Mouse (Mus musculus) kidney, postnatal 0 days (tissue): ENCODE results near the gene Gjb3. TPM values are rescaled to one million over a fixed set of nuclear protein-coding genes. Genes with fewer than 3 reads are reported as not detected.
A peak's percentile ranks its signal among the peaks of the same experiment; 100 is the strongest.

Source experiments
- ATAC-seq: fragments of 200-750 bp; cut with Nextera tagmentation; replicated peaks from 2 replicates; pipeline ENCODE4 v1.8.0; 2017; ENCODE audit warnings: low read depth, moderate number of reproducible peaks, moderate TSS enrichment, moderate library complexity; ENCODE audit not compliant: low FRiP score
- DNase-seq: peaks from one replicate; pipeline ENCODE4 v3.0.0-alpha.2; 2016; ENCODE audit warnings: low spot score
- H3K27ac ChIP-seq: fragments of 300-500 bp; sonication (generic); 2 replicates; pipeline ENCODE4 v1.5.1; 2014; ENCODE audit warnings: mild to moderate bottlenecking
- H3K27me3 ChIP-seq: fragments of 300-500 bp; sonication (generic); 2 replicates; pipeline ENCODE4 v1.6.1; 2014; ENCODE audit warnings: low read length, mixed read lengths; ENCODE audit not compliant: insufficient read depth
- H3K36me3 ChIP-seq: fragments of 300-500 bp; sonication (generic); 2 replicates; pipeline ENCODE4 v1.6.1; 2014; ENCODE audit warnings: low read length, mixed read lengths; ENCODE audit not compliant: insufficient read depth
- H3K4me1 ChIP-seq: fragments of 300-500 bp; sonication (generic); replicated peaks from 2 replicates; pipeline ENCODE4 v1.6.1; 2014; ENCODE audit warnings: antibody characterized with exemption, low read length, mixed read lengths; ENCODE audit not compliant: insufficient read depth
- H3K4me2 ChIP-seq: fragments of 300-500 bp; sonication (generic); 2 replicates; pipeline ENCODE4 v1.6.1; 2014; ENCODE audit warnings: mild to moderate bottlenecking, low read length, moderate library complexity, mixed read lengths
- H3K4me3 ChIP-seq: fragments of 300-500 bp; sonication (generic); replicated peaks from 2 replicates; pipeline ENCODE4 v1.5.1; 2014; ENCODE audit warnings: low read depth, low read length
- H3K9ac ChIP-seq: fragments of 300-500 bp; sonication (generic); 2 replicates; pipeline ENCODE4 v1.6.1; 2014; ENCODE audit warnings: low read depth, low read length
- H3K9me3 ChIP-seq: fragments of 300-500 bp; sonication (generic); replicated peaks from 2 replicates; pipeline ENCODE4 v1.6.1; 2016; ENCODE audit warnings: low read length, inconsistent platforms, mixed read lengths
- CTCF ChIP-seq: IDR thresholded peaks from 2 replicates; pipeline ENCODE4 v1.5.1; 2016; ENCODE audit warnings: antibody characterized with exemption, low read depth, mild to moderate bottlenecking, moderate library complexity
- WGBS: fragments of 180-500 bp; shearing (Covaris S2); extraction: QIAGEN DNeasy Blood & Tissue Kit; methylation state at CpG from one replicate; pipeline ENCODE4 v1.1.7; 2014; 5-methylcytosine and 5-hydroxymethylcytosine counted together
- polyA plus RNA-seq: library from polyadenylated mRNA; unstranded; fragments of >200 nt; fragmentation: Nextera tagmentation; extraction: Ambion mirVana; gene quantifications from 2 replicates; pipeline ENCODE4 v1.2.1, GENCODE M21; 2015

The Gjb3 gene
- polyA plus RNA-seq, 1 experiment from 2014 or later = 1.1 TPM

DNA sequence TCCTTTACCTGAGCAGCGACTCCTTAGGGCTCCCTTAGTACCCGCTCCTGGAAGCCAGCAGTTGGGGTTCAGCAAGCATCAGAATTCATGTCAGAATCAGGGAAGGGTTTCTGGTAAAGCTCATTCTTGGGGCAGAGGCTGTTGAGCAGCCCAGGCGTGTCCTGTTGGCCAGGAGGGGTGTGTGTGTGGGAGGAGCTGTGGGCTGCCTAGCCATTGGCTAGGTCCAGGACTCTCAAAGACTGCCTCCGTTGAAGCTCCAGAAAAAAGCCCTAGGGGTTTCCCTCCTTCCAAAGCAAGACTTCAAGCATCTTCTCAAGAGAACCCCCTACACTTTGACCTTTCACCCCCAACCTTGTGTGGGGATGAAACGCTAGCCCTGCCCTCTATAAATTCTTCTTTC, 27.4 kb upstream of the Gjb3 start, which contains the start of gene Gjb5:
TSS of gene Gjb5 (minus strand) at position 164 of the 400 bp plus-strand sequence.
- DNase-seq (peak; percentile 57), ATAC-seq (peak; percentile 80)
- 12% methylated on average over 5 of the region's 5 CpGs for WGBS
- no peak for TF ChIP-seq CTCF
- Histone ChIP-seq H3K4me2 (peak within 1 kb of the TSS; percentile 21; the same call in 1 of the 2 replicates), H3K9me3 (no peaks in the 10 kb centered on the region), H3K27me3 (no peaks in the 10 kb centered on the region), H3K9ac (no peak within 1 kb of the TSS), H3K4me3 (no peak within 1 kb of the TSS), H3K4me1 (no peaks in the 10 kb centered on the region), H3K27ac (no peak within 1 kb of the TSS), H3K36me3 (no peaks in the 10 kb centered on the region)

DNA sequence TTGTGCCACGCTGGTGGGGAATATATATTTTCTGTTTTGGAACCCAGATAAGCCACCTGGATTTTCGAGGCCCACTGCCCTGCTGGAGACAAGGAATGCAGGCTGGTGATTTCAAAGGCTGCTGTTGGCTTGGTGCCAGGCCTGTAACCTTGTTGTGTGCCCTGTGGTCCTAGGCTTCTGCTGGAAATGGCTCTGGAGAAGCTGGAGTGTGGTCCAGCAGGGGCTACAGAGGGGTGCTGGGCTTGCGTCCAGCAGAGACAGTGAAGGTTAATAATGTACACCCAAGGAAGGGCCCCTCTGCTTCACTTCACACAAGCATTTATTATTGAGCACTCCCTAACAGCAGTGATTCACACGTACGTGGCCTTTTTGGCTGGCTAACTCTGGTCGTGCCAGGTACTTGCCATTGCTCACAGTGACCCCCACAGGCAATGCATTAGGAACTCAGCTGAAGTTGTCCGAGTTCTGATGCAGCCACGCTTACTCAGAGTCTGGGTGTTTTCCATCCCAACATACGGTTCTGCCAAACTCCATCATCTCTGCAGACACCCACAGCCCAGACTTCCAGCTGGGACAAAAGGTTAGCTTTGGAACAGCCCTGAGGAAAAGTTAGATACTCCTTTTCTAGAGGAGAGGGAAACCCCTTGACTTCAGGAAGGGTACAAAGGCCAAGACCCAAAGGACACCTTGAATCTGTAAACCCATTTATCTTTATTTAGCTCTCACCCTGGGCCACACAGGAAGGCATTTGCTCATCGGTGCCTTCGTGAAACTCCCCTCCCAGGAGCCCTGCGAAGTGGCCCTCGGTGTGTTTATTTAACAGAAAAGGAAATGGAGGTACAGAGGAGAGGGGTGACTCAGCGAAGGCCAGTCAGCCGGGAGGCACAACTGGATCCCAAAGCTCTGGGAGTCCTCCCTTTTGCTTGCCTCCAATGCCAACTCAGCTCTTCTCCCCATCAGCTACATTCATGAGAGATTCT, 24.2 kb upstream of the Gjb3 start:
- DNase-seq = no peak
- no peak for TF ChIP-seq CTCF
- H3K27ac ChIP-seq = no peak overlapping the region
- no peaks in the 10 kb centered on the region for H3K36me3 ChIP-seq
- no peaks in the 10 kb centered on the region for H3K9me3 ChIP-seq
- ATAC-seq = no peak; the same call in 1 of the 2 replicates
- H3K9ac ChIP-seq = no peak overlapping the region
- WGBS = 34% methylated on average over 15 of the region's 15 CpGs
- no peak overlapping the region for H3K4me2 ChIP-seq
- H3K4me1 ChIP-seq = no peaks in the 10 kb centered on the region
- H3K4me3 ChIP-seq = no peak overlapping the region
- no peaks in the 10 kb centered on the region for H3K27me3 ChIP-seq

DNA sequence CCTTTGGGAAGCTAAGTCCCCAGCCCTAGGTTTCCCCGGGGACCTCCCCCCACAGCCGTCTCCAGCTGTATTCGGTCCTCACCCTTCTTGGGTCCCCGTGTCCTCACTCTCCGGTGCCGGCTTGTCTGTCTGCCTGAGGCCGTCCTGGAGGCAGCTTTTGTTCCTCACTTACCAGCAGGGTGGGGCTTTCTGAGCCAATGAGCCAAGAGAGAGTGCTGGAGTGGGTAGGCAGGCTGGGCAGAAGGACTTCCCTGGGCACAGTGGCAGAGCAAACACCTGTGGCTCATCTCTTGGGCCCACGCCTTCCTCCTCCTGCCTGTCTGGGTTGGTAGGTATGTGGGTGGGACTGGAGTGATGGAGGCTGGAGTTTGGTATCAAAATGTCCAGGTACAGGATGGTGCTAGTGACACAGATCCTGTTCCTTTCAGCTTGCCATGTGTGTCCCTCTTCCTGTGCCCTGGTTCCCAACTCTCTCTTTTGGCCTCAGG, 23.4 kb upstream of the Gjb3 start, which contains the start of gene Gjb4:
TSS of gene Gjb4 (minus strand) at position 131 of the 488 bp plus-strand sequence.
- ATAC-seq = 0 out of 2 replicates have a peak, but pooled peaks have one; percentile 15

DNA sequence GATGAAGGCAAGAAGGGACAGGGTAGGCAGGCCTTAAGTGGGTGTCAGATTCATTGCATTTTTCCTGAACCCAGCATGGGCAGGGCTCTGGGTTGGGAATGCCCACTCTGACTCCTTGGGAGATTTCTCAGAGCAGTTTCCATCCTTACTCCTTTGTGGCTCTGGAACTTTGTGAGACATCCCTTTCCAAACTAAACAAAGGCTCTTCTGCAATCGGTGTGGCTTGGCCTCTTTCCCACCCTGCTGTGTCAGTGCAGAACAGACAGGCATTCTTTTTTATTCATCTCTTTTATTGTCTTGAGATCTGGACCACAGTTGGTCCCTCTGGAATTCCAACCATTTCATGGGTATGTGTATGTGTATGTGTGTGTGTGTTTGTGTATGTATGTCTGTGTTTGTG, 21.9 kb upstream of the Gjb3 start:
- Histone ChIP-seq H3K27me3 (no peaks in the 10 kb centered on the region), H3K36me3 (no peaks in the 10 kb centered on the region), H3K27ac (no peak overlapping the region), H3K4me3 (no peak overlapping the region), H3K9ac (no peak overlapping the region), H3K9me3 (no peaks in the 10 kb centered on the region), H3K4me1 (no peaks in the 10 kb centered on the region), H3K4me2 (no peak overlapping the region)
- ATAC-seq (no peak), DNase-seq (no peak)
- 55% methylated on average over 1 of the region's 1 CpGs for WGBS
- no peak for TF ChIP-seq CTCF

More for the DNA sequence above, 23.4 kb upstream of the Gjb3 start, which contains the start of gene Gjb4:
- H3K4me2 ChIP-seq = no peak within 1 kb of the TSS
- peak within 1 kb of the TSS; percentile 5; the same call in 1 of the 2 replicates for H3K9ac ChIP-seq
- H3K27ac ChIP-seq = 0 out of 2 replicates have a peak within 1 kb of the TSS, but pooled peaks have one; percentile 15
- H3K9me3 ChIP-seq = no peaks in the 10 kb centered on the region
- H3K36me3 ChIP-seq = no peaks in the 10 kb centered on the region
- no peak within 1 kb of the TSS for H3K4me3 ChIP-seq
- 39% methylated on average over 8 of the region's 8 CpGs for WGBS
- H3K4me1 ChIP-seq = no peaks in the 10 kb centered on the region
- DNase-seq = no peak
- TF ChIP-seq CTCF = no peak
- H3K27me3 ChIP-seq = no peaks in the 10 kb centered on the region

DNA sequence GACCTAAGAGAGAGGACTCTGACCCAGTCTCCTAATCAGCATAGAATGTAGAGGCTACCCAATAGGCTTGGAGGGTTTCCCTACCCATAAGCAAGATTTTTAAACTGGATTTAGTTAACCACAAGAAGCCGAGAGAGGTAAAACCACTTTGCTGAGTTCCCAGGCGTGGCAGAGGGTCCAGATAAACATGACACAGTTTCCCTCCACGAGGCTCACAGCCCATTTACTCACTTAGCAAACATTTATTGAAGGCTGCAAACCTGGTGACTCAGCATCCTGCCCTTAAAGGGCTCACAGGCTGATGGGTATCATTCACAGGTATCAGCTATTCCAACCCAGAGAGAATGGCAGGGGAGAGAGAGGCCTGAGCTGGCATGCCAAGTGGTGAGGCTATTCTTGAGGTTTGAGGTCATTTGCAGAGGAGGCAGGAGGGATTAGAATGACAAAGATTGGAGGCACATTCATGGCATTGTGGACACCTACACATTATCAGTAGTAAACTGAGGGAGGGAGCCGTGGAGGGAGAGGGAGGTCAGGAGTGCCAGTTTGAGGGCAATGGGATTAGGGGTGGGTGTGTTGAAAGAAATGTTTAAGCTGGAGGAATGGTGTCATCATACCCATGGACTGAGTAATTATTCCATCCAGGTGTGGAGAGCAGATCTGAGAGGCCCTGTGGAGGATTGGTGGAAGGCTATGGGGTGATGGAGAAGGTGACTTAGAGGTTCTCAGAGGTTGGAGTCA, 19.1 kb upstream of the Gjb3 start:
- Histone ChIP-seq H3K9me3 (no peaks in the 10 kb centered on the region), H3K4me3 (no peak overlapping the region), H3K4me2 (no peak overlapping the region), H3K27ac (no peak overlapping the region), H3K4me1 (no peaks in the 10 kb centered on the region), H3K36me3 (no peaks in the 10 kb centered on the region), H3K27me3 (no peaks in the 10 kb centered on the region), H3K9ac (no peak overlapping the region)
- TF ChIP-seq CTCF = no peak
- DNase-seq = no peak
- no peak for ATAC-seq
- WGBS = 62% methylated on average over 4 of the region's 4 CpGs

DNA sequence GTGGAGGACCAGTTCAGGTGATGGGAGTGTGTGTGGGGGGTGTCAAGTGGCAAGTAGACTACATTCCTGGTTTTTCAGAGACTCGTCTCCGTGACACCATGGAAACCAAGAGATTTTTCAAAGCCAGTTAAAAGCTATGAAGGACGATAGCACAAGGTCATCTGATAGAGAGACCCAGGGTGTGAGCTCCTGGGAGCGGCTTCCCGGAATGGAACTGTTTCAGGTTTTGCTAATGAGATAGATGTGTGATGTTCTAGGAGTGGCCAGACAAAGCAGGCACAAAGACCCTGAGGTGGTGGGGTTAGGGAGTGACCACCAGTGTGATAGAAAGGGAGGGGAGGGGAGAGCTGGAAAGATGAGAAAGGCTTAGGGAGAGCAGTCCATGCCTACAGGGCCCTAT, 14.4 kb upstream of the Gjb3 start:
- no peaks in the 10 kb centered on the region for H3K9me3 ChIP-seq
- no peak for TF ChIP-seq CTCF

More for the DNA sequence above, 14.4 kb upstream of the Gjb3 start:
- H3K27ac ChIP-seq = no peak overlapping the region
- no peaks in the 10 kb centered on the region for H3K4me1 ChIP-seq
- H3K27me3 ChIP-seq = no peaks in the 10 kb centered on the region
- DNase-seq (no peak), ATAC-seq (no peak)
- no peak overlapping the region for H3K9ac ChIP-seq
- WGBS = 84% methylated on average over 5 of the region's 5 CpGs
- no peaks in the 10 kb centered on the region for H3K36me3 ChIP-seq
- no peak overlapping the region for H3K4me2 ChIP-seq
- no peak overlapping the region for H3K4me3 ChIP-seq
